Mouse (Mus musculus) kidney, postnatal 0 days (tissue): ENCODE measurements around the gene Zfp961. TPM values are rescaled to one million over a fixed set of nuclear protein-coding genes. Genes with fewer than 3 reads are reported as not detected.
"Not testable (repeated sequence)": the region's sequence is repeated elsewhere in the genome, so short reads cannot be mapped to it uniquely, and the experiment has no call there.

ENCODE experiments used
- ATAC-seq: fragments of 200-750 bp; cut with Nextera tagmentation; replicated peaks from 2 replicates; pipeline ENCODE4 v1.8.0; 2017; ENCODE audit warnings: low read depth, moderate number of reproducible peaks, moderate TSS enrichment, moderate library complexity; ENCODE audit not compliant: low FRiP score
- DNase-seq: peaks from one replicate; pipeline ENCODE4 v3.0.0-alpha.2; 2016; ENCODE audit warnings: low spot score
- H3K27ac ChIP-seq: fragments of 300-500 bp; sonication (generic); 2 replicates; pipeline ENCODE4 v1.5.1; 2014; ENCODE audit warnings: mild to moderate bottlenecking
- H3K27me3 ChIP-seq: fragments of 300-500 bp; sonication (generic); 2 replicates; pipeline ENCODE4 v1.6.1; 2014; ENCODE audit warnings: low read length, mixed read lengths; ENCODE audit not compliant: insufficient read depth
- H3K36me3 ChIP-seq: fragments of 300-500 bp; sonication (generic); 2 replicates; pipeline ENCODE4 v1.6.1; 2014; ENCODE audit warnings: low read length, mixed read lengths; ENCODE audit not compliant: insufficient read depth
- H3K4me1 ChIP-seq: fragments of 300-500 bp; sonication (generic); replicated peaks from 2 replicates; pipeline ENCODE4 v1.6.1; 2014; ENCODE audit warnings: antibody characterized with exemption, low read length, mixed read lengths; ENCODE audit not compliant: insufficient read depth
- H3K4me2 ChIP-seq: fragments of 300-500 bp; sonication (generic); 2 replicates; pipeline ENCODE4 v1.6.1; 2014; ENCODE audit warnings: mild to moderate bottlenecking, low read length, moderate library complexity, mixed read lengths
- H3K4me3 ChIP-seq: fragments of 300-500 bp; sonication (generic); replicated peaks from 2 replicates; pipeline ENCODE4 v1.5.1; 2014; ENCODE audit warnings: low read depth, low read length
- H3K9ac ChIP-seq: fragments of 300-500 bp; sonication (generic); 2 replicates; pipeline ENCODE4 v1.6.1; 2014; ENCODE audit warnings: low read depth, low read length
- H3K9me3 ChIP-seq: fragments of 300-500 bp; sonication (generic); replicated peaks from 2 replicates; pipeline ENCODE4 v1.6.1; 2016; ENCODE audit warnings: low read length, inconsistent platforms, mixed read lengths
- CTCF ChIP-seq: IDR thresholded peaks from 2 replicates; pipeline ENCODE4 v1.5.1; 2016; ENCODE audit warnings: antibody characterized with exemption, low read depth, mild to moderate bottlenecking, moderate library complexity
- WGBS: fragments of 180-500 bp; shearing (Covaris S2); extraction: QIAGEN DNeasy Blood & Tissue Kit; methylation state at CpG from one replicate; pipeline ENCODE4 v1.1.7; 2014; 5-methylcytosine and 5-hydroxymethylcytosine counted together
- polyA plus RNA-seq: library from polyadenylated mRNA; unstranded; fragments of >200 nt; fragmentation: Nextera tagmentation; extraction: Ambion mirVana; gene quantifications from 2 replicates; pipeline ENCODE4 v1.2.1, GENCODE M21; 2015

Gene Zfp961
- polyA plus RNA-seq, 1 experiment from 2014 or later, result 21.9 TPM

- TF ChIP-seq CTCF, result no peak
- Histone ChIP-seq H3K27me3 (no peaks in the 10 kb centered on the region), H3K27ac (no peak overlapping the region), H3K36me3 (no peaks in the 10 kb centered on the region), H3K4me1 (no peaks in the 10 kb centered on the region), H3K9ac (no peak overlapping the region), H3K9me3 (no peaks in the 10 kb centered on the region), H3K4me3 (no peak overlapping the region), H3K4me2 (no peak overlapping the region)
- DNase-seq (no peak), ATAC-seq (no peak)
- WGBS, result 86% methylated on average over 1 of the region's 1 CpGs
Observed at GRCm38 (mm10) chr8:72006763-72007162, 55.9 kb downstream of the Zfp961 start.

- no peak for DNase-seq
- WGBS, result 55% methylated on average over 3 of the region's 3 CpGs
Observed at GRCm38 (mm10) chr8:72008134-72008641, 57.4 kb downstream of the Zfp961 start.

GRCm38 (mm10) chr8:72009473-72009872 is 58.6 kb downstream of the Zfp961 start, which contains the start of gene Cyp4f18:
Gene Cyp4f18, minus strand, starts transcription at chr8:72009626.
- Histone ChIP-seq H3K4me3 (no peak within 1 kb of the TSS), H3K9ac (no peak within 1 kb of the TSS), H3K4me1 (no peaks in the 10 kb centered on the region), H3K36me3 (no peaks in the 10 kb centered on the region), H3K27ac (no peak within 1 kb of the TSS), H3K4me2 (no peak within 1 kb of the TSS), H3K9me3 (no peaks in the 10 kb centered on the region), H3K27me3 (no peaks in the 10 kb centered on the region)
- 72% methylated on average over 3 of the region's 3 CpGs for WGBS
- TF ChIP-seq CTCF, result no peak
- no peak for ATAC-seq
- no peak for DNase-seq

More at GRCm38 (mm10) chr8:72008134-72008641, 57.4 kb downstream of the Zfp961 start:
- Histone ChIP-seq H3K4me3 (no peak overlapping the region), H3K4me2 (no peak overlapping the region), H3K9ac (no peak overlapping the region), H3K36me3 (no peaks in the 10 kb centered on the region), H3K9me3 (no peaks in the 10 kb centered on the region), H3K4me1 (no peaks in the 10 kb centered on the region), H3K27ac (no peak overlapping the region), H3K27me3 (no peaks in the 10 kb centered on the region)
- no peak for ATAC-seq
- no peak for TF ChIP-seq CTCF

GRCm38 (mm10) chr8:72013506-72014228 is 62.8 kb downstream of the Zfp961 start:
- ATAC-seq, H3K4me2 ChIP-seq, H3K27me3 ChIP-seq, DNase-seq, H3K27ac ChIP-seq, H3K9ac ChIP-seq, H3K4me1 ChIP-seq, H3K36me3 ChIP-seq, H3K4me3 ChIP-seq, H3K9me3 ChIP-seq: not testable (repeated sequence)
- 67% methylated on average over 6 of the region's 6 CpGs for WGBS

- H3K36me3 ChIP-seq, ATAC-seq, H3K9me3 ChIP-seq, H3K27ac ChIP-seq, H3K4me2 ChIP-seq, H3K4me1 ChIP-seq, H3K4me3 ChIP-seq, H3K9ac ChIP-seq, H3K27me3 ChIP-seq, DNase-seq: not testable (repeated sequence)
- 53% methylated on average over 2 of the region's 2 CpGs for WGBS
Observed at GRCm38 (mm10) chr8:72017339-72017738, 66.5 kb downstream of the Zfp961 start.

GRCm38 (mm10) chr8:72018141-72018540 is 67.3 kb downstream of the Zfp961 start:
- Histone ChIP-seq H3K4me2 (no peak overlapping the region), H3K9me3 (no peaks in the 10 kb centered on the region), H3K4me3 (no peak overlapping the region), H3K4me1 (no peaks in the 10 kb centered on the region), H3K27me3 (no peaks in the 10 kb centered on the region), H3K9ac (no peak overlapping the region), H3K27ac (no peak overlapping the region), H3K36me3 (no peaks in the 10 kb centered on the region)
- 73% methylated on average over 2 of the region's 2 CpGs for WGBS
- no peak for TF ChIP-seq CTCF
- no peak for ATAC-seq
- no peak for DNase-seq

GRCm38 (mm10) chr8:72019022-72019421 is 68.2 kb downstream of the Zfp961 start:
- not testable (repeated sequence) for H3K27ac ChIP-seq, H3K4me3 ChIP-seq, H3K36me3 ChIP-seq, H3K4me2 ChIP-seq, ATAC-seq, H3K9ac ChIP-seq, H3K27me3 ChIP-seq, H3K9me3 ChIP-seq, DNase-seq, H3K4me1 ChIP-seq
- WGBS, result 92% methylated on average over 1 of the region's 1 CpGs
